Mouse (Mus musculus) C2C12 (cell line): ENCODE results near the gene Hspa1b. TPM values are rescaled to one million over a fixed set of nuclear protein-coding genes. Genes with fewer than 3 reads are reported as not detected.
"Not testable (repeated sequence)": the region's sequence is repeated elsewhere in the genome, so short reads cannot be mapped to it uniquely, and the experiment has no call there.

Experiments used
- H3K27me3 ChIP-seq: one replicate; pipeline ENCODE4 v1.6.1; 2011; ENCODE audit not compliant: control insufficient read depth, insufficient read depth, insufficient read length
- H3K36me3 ChIP-seq: one replicate; pipeline ENCODE4 v1.6.1; 2011; ENCODE audit not compliant: control insufficient read depth, insufficient read depth
- H3K4me3 ChIP-seq: one replicate; pipeline ENCODE4 v1.5.1; 2011; ENCODE audit warnings: mild to moderate bottlenecking, control low read depth; ENCODE audit not compliant: poor library complexity, insufficient read depth, severe bottlenecking
- H3K79me2 ChIP-seq: one replicate; pipeline ENCODE4 v1.6.1; 2011; ENCODE audit not compliant: control insufficient read depth, insufficient read depth
- H3K79me3 ChIP-seq: one replicate; pipeline ENCODE4 v1.6.1; 2011; ENCODE audit warnings: low read depth, control low read depth
- H3ac ChIP-seq: one replicate; pipeline ENCODE3; 2011; ENCODE audit warnings: low read depth; ENCODE audit not compliant: control insufficient read depth, insufficient read length
- CEBPB ChIP-seq: IDR thresholded peaks from one replicate; pipeline ENCODE4 v1.6.1; 2011; ENCODE audit warnings: low read depth, mild to moderate bottlenecking, control low read depth, moderate library complexity
- CTCF ChIP-seq: IDR thresholded peaks from one replicate; pipeline ENCODE4 v1.5.1; 2011; ENCODE audit not compliant: control insufficient read depth, insufficient read depth, insufficient read length
- FOSL1 ChIP-seq: IDR thresholded peaks from one replicate; pipeline ENCODE4 v1.8.0; 2011; ENCODE audit warnings: mild to moderate bottlenecking, low read length; ENCODE audit not compliant: poor library complexity, insufficient read depth, severe bottlenecking
- MAX ChIP-seq: IDR thresholded peaks from one replicate; pipeline ENCODE4 v1.6.1; 2011; ENCODE audit warnings: mild to moderate bottlenecking, control low read depth
- MYOD1 ChIP-seq: IDR thresholded peaks from one replicate; pipeline ENCODE4 v1.6.1; 2011; ENCODE audit warnings: low read depth; ENCODE audit not compliant: control insufficient read depth, insufficient read length
- MYOG ChIP-seq: IDR thresholded peaks from one replicate; pipeline ENCODE4 v1.6.1; 2011; ENCODE audit not compliant: control insufficient read depth, insufficient read length; ENCODE audit errors: extremely low read depth
- USF1 ChIP-seq: IDR thresholded peaks from one replicate; pipeline ENCODE4 v1.6.1; 2011; ENCODE audit warnings: low read depth, mild to moderate bottlenecking, control low read depth, moderate library complexity
- polyA plus RNA-seq: library from polyadenylated mRNA; unstranded; fragments of >200 nt; fragmentation: generic; extraction: Trizol; gene quantifications from one replicate; pipeline ENCODE4 v1.2.1, GENCODE M21; 2012; ENCODE audit warnings: missing spikeins

Hspa1b gene
- polyA plus RNA-seq, 1 experiment: 22.6 TPM

- TF ChIP-seq CTCF (no peak), USF1 (no peak), MAX (no peak), FOSL1 (no peak), CEBPB (no peak), MYOG (no peak), MYOD1 (no peak)
Observed at GRCm38 (mm10) chr17:34997142-34997483, 38.1 kb upstream of the Hspa1b start.

GRCm38 (mm10) chr17:34996411-34997141, 37.5 kb upstream of the Hspa1b start:
- TF ChIP-seq CEBPB (no peak), USF1 (no peak), MYOD1 (no peak), MYOG (no peak), MAX (no peak), CTCF (no peak)
- no peak overlapping the region for H3K4me3 ChIP-seq
- peaks cover 27% of the 10 kb centered on the region for H3K79me3 ChIP-seq
- peaks cover 43% of the 10 kb centered on the region for H3K79me2 ChIP-seq
- H3K27me3 ChIP-seq: no peaks in the 10 kb centered on the region
- no peak overlapping the region for H3ac ChIP-seq
- peaks cover 31% of the 10 kb centered on the region for H3K36me3 ChIP-seq

More at GRCm38 (mm10) chr17:34997142-34997483, 38.1 kb upstream of the Hspa1b start:
- H3K79me2 ChIP-seq: peaks cover 48% of the 10 kb centered on the region
- peaks cover 27% of the 10 kb centered on the region for H3K36me3 ChIP-seq
- peaks cover 33% of the 10 kb centered on the region for H3K79me3 ChIP-seq
- no peak overlapping the region for H3ac ChIP-seq
- no peaks in the 10 kb centered on the region for H3K27me3 ChIP-seq
- H3K4me3 ChIP-seq: no peak overlapping the region

GRCm38 (mm10) chr17:34995927-34996326, 36.9 kb upstream of the Hspa1b start:
- Histone ChIP-seq H3K36me3 (peaks cover 38% of the 10 kb centered on the region), H3K79me3 (peaks cover 25% of the 10 kb centered on the region), H3K79me2 (peaks cover 37% of the 10 kb centered on the region)
- H3ac ChIP-seq, H3K27me3 ChIP-seq, H3K4me3 ChIP-seq: not testable (repeated sequence)

GRCm38 (mm10) chr17:34995192-34995591, 36.2 kb upstream of the Hspa1b start:
- H3K4me3 ChIP-seq, H3K27me3 ChIP-seq, H3ac ChIP-seq: not testable (repeated sequence)
- H3K79me3 ChIP-seq: peaks cover 25% of the 10 kb centered on the region
- peaks cover 40% of the 10 kb centered on the region for H3K36me3 ChIP-seq
- H3K79me2 ChIP-seq: peaks cover 37% of the 10 kb centered on the region

- H3K4me3 ChIP-seq: no peak overlapping the region
- H3K36me3 ChIP-seq: peaks cover 40% of the 10 kb centered on the region
- H3K79me2 ChIP-seq: peaks cover 34% of the 10 kb centered on the region
- H3K27me3 ChIP-seq: no peaks in the 10 kb centered on the region
- peak overlapping the region; percentile 12 for H3ac ChIP-seq
- no peak for TF ChIP-seq MAX
- TF ChIP-seq CTCF: no peak
- TF ChIP-seq MYOD1: no peak
- no peak for TF ChIP-seq USF1
- TF ChIP-seq FOSL1: no peak
- TF ChIP-seq MYOG: no peak
- no peak for TF ChIP-seq CEBPB
- peaks cover 22% of the 10 kb centered on the region for H3K79me3 ChIP-seq
Observed at GRCm38 (mm10) chr17:34994751-34995150, 35.7 kb upstream of the Hspa1b start.

GRCm38 (mm10) chr17:34984218-34984617, 25.2 kb upstream of the Hspa1b start:
- H3ac ChIP-seq: no peak overlapping the region
- peaks cover 45% of the 10 kb centered on the region for H3K36me3 ChIP-seq
- H3K79me3 ChIP-seq: peaks cover 43% of the 10 kb centered on the region
- no peaks in the 10 kb centered on the region for H3K27me3 ChIP-seq
- H3K79me2 ChIP-seq: peaks cover 62% of the 10 kb centered on the region
- no peak for TF ChIP-seq MAX
- TF ChIP-seq CTCF: peak; percentile 8
- no peak overlapping the region for H3K4me3 ChIP-seq

- peaks cover 62% of the 10 kb centered on the region for H3K79me2 ChIP-seq
- no peak for TF ChIP-seq CTCF
- no peak for TF ChIP-seq MAX
- no peak for TF ChIP-seq FOSL1
- TF ChIP-seq USF1: no peak
- TF ChIP-seq MYOD1: no peak
- TF ChIP-seq CEBPB: no peak
- TF ChIP-seq MYOG: no peak
- H3K4me3 ChIP-seq: peak overlapping the region; percentile 98
- peaks cover 43% of the 10 kb centered on the region for H3K79me3 ChIP-seq
- H3K36me3 ChIP-seq: peaks cover 29% of the 10 kb centered on the region
- H3K27me3 ChIP-seq: no peaks in the 10 kb centered on the region
- peak overlapping the region; percentile 89 for H3ac ChIP-seq
Observed at GRCm38 (mm10) chr17:34982328-34982727, 23.3 kb upstream of the Hspa1b start.
